7 mouse cellular contexts compared by ENCODE assay signal in genomic region chr13:35503362-35503821, GRCm38 (mm10).
DNase-seq lines count a peak whose midpoint lies in the region; ATAC-seq lines count a peak whose summit lies in the region.

No protein-coding gene starts in this region.

- no peaks in the 10 kb centered on the region for H3K27me3 ChIP-seq in hindbrain, embryonic 15.5 days

- H3K4me1 ChIP-seq in hindbrain, embryonic 15.5 days (replicated peaks) = peaks cover 29% of the 10 kb centered on the region

- H3K4me2 ChIP-seq in hindbrain, embryonic 15.5 days = peak overlapping the region; percentile 30

- DNase-seq in CD4-positive helper T cell, adult 2 months (ENCODE audit: low read depth, low spot score) = peak; percentile 5
- peak; percentile 52 for DNase-seq in Muller cell, postnatal 12 days (ENCODE audit: inconsistent ontology term)
- DNase-seq in frontal cortex, postnatal 10 days (ENCODE audit: low spot score in 2 of 2) = peak; percentile 45 to 70
- DNase-seq in left cerebral cortex, postnatal 14 days (ENCODE audit: low spot score in 2 of 2) = peak; percentile 55 to 71
- DNase-seq in right cerebral cortex, adult 2 months (ENCODE audit: low spot score in 2 of 2) = peak; percentile 14 to 60
- DNase-seq in B cell, adult 2 months = no peak

- H3K9me3 ChIP-seq in hindbrain, embryonic 15.5 days = no peaks in the 10 kb centered on the region

- intact Hi-C loops in left cerebral cortex, postnatal 14 days (cut with DNase I) = no loop called here

- no peak overlapping the region for H3K4me3 ChIP-seq in hindbrain, embryonic 15.5 days

- 51% methylated on average over 17 of the region's 17 CpGs for WGBS in hindbrain, embryonic 15.5 days

- peak overlapping the region; percentile 21; the same call in 1 of the 2 replicates for H3K27ac ChIP-seq in hindbrain, embryonic 15.5 days (replicated peaks)

- no peak overlapping the region for H3K9ac ChIP-seq in hindbrain, embryonic 15.5 days

- ATAC-seq in hindbrain, embryonic 15.5 days (ENCODE audit: low FRiP score, low read depth) = peak; percentile 85

- H3K36me3 ChIP-seq in hindbrain, embryonic 15.5 days = no peaks in the 10 kb centered on the region

Comparison
In these comparisons a context has a peak if more than half of its experiments do, and no peak if none do; other contexts are left out.
1. DNase-seq: peak in CD4-positive helper T cell, adult 2 months (single experiment), Muller cell, postnatal 12 days (single experiment), frontal cortex, postnatal 10 days (2 of 2), left cerebral cortex, postnatal 14 days (2 of 2) and right cerebral cortex, adult 2 months (2 of 2); none in B cell, adult 2 months (0 of 2).